Mouse (Mus musculus): ENCODE measurements around the gene Fbxw21.

DNA sequence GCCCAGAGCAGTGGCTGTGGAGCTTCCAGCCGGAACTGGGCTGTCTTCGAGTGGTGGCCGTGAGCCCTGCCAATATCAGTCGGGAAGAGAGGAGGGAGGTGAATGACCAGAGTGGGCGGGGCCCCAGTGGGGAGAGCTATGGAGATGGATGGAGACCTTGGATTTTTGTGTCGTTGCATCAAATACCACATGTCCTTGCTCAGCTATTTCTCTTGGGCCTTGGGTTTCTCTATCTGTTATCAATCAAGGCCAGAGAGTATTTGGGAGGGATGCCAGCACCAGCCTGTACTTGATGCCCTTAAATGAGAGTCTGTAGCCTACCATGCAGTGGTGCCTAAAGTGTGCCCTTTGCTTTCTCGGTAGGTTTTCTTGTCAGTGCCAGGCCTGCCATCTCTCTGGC, 58.6 kb downstream of the Fbxw21 start:
- TF ChIP-seq GATA1 (IDR thresholded peaks at IDR 0.05; ENCODE audit: borderline replicate concordance, low read length), result no peak
- no peak for TF ChIP-seq CTCF (IDR thresholded peaks at IDR 0.05; ENCODE audit: low read depth, low read length)

Measured in G1E (cell line).